Mouse (Mus musculus) myocyte (in vitro differentiated cells): ENCODE data around the gene Rpl3l. TPM values are rescaled to one million over a fixed set of nuclear protein-coding genes. Genes with fewer than 3 reads are reported as not detected.

ENCODE experiments used
- H3K27me3 ChIP-seq: one replicate; pipeline ENCODE4 v1.6.1; 2011; ENCODE audit not compliant: control insufficient read depth, insufficient read depth, insufficient read length
- H3K36me3 ChIP-seq: one replicate; pipeline ENCODE4 v1.6.1; 2011; ENCODE audit not compliant: control insufficient read depth, insufficient read depth
- H3K4me2 ChIP-seq: one replicate; pipeline ENCODE4 v1.6.1; 2011; ENCODE audit warnings: low read depth, control low read depth
- H3K4me3 ChIP-seq: one replicate; pipeline ENCODE4 v1.5.1; 2011; ENCODE audit warnings: mild to moderate bottlenecking, control low read depth, moderate library complexity
- H3K79me2 ChIP-seq: one replicate; pipeline ENCODE4 v1.6.1; 2011; ENCODE audit not compliant: control insufficient read depth, insufficient read depth
- H3ac ChIP-seq: one replicate; pipeline ENCODE4 v1.6.1; 2011; ENCODE audit not compliant: control insufficient read depth, insufficient read length
- CEBPB ChIP-seq: IDR thresholded peaks from 2 replicates; pipeline ENCODE4 v1.6.1; 2011; ENCODE audit warnings: mild to moderate bottlenecking, moderate library complexity; ENCODE audit not compliant: poor library complexity, insufficient read depth, severe bottlenecking
- MYOD1 ChIP-seq, 3 experiments: IDR thresholded peaks; one replicate each; pipeline ENCODE4 v1.6.1; 2011; ENCODE audit warnings: control low read depth in 2 of 3, low read depth in 2 of 3, mild to moderate bottlenecking in 2 of 3, moderate library complexity in 1 of 3; ENCODE audit not compliant: insufficient read length in 2 of 3, control insufficient read depth in 1 of 3
- TCF3 ChIP-seq: IDR thresholded peaks from one replicate; pipeline ENCODE4 v1.6.1; 2011; ENCODE audit warnings: low read depth, control low read depth; ENCODE audit not compliant: insufficient read length
- polyA plus RNA-seq: library from polyadenylated mRNA; unstranded; fragments of >200 nt; fragmentation: generic; extraction: Trizol; gene quantifications from one replicate; pipeline ENCODE4 v1.2.1, GENCODE M21; 2012; ENCODE audit warnings: missing spikeins

The Rpl3l gene
- polyA plus RNA-seq, 1 experiment = 1.7 TPM

- Histone ChIP-seq H3K27me3 (peaks cover 9% of the 10 kb centered on the region), H3K36me3 (no peaks in the 10 kb centered on the region), H3K79me2 (no peaks in the 10 kb centered on the region), H3K4me3 (no peak overlapping the region), H3ac (no peak overlapping the region), H3K4me2 (no peak overlapping the region)
- TF ChIP-seq CEBPB (no peak), MYOD1 (IDR thresholded peaks at IDR 0.05; ENCODE audit: control insufficient read depth in 1 of 3, insufficient read length in 2 of 3, low read depth in 2 of 3) (no peak), TCF3 (no peak)
These were observed 53.2 kb downstream of the Rpl3l start for GRCm38 (mm10) chr17:24780821-24781220.

Other genes with a start within 250 kb of the Rpl3l start
- gene Mlst8, start 248.7 kb upstream of the Rpl3l start, polyA plus RNA-seq = 16.5 TPM
- 0.16 TPM for gene Caskin1, start 239.2 kb upstream of the Rpl3l start, polyA plus RNA-seq
- 112 TPM for gene Traf7, start 199.9 kb upstream of the Rpl3l start, polyA plus RNA-seq
- 0.35 TPM for gene Rab26, start 193.6 kb upstream of the Rpl3l start, polyA plus RNA-seq
- gene Pkd1, start 178.0 kb upstream of the Rpl3l start, polyA plus RNA-seq = 47.2 TPM
- 49.5 TPM for gene Tsc2, start 95.2 kb upstream of the Rpl3l start, polyA plus RNA-seq
- 20.2 TPM for gene Nthl1, start 95.1 kb upstream of the Rpl3l start, polyA plus RNA-seq
- 19.1 TPM for gene Slc9a3r2, start 77.5 kb upstream of the Rpl3l start, polyA plus RNA-seq
- not detected for gene Npw, start 69.4 kb upstream of the Rpl3l start, polyA plus RNA-seq
- gene Zfp598, start 58.1 kb upstream of the Rpl3l start, polyA plus RNA-seq = 49.7 TPM
- gene Syngr3, start 37.9 kb upstream of the Rpl3l start, polyA plus RNA-seq = 0.29 TPM
- 47.7 TPM for gene Gfer, start 31.7 kb upstream of the Rpl3l start, polyA plus RNA-seq
- gene Noxo1, start 31.6 kb upstream of the Rpl3l start, polyA plus RNA-seq = 0.54 TPM
- gene Tbl3, start 20.2 kb upstream of the Rpl3l start, polyA plus RNA-seq = 66.6 TPM
- 0.36 TPM for gene Rnf151, start 9.8 kb upstream of the Rpl3l start, polyA plus RNA-seq
- 178 TPM for gene Rps2, start 9.7 kb upstream of the Rpl3l start, polyA plus RNA-seq
- gene Ndufb10, start 3.3 kb upstream of the Rpl3l start, polyA plus RNA-seq = 547 TPM
- 73.9 TPM for gene Msrb1, start 8.8 kb downstream of the Rpl3l start, polyA plus RNA-seq
- gene Hs3st6, start 25.2 kb downstream of the Rpl3l start, polyA plus RNA-seq = not detected
- gene Meiob, start 76.5 kb downstream of the Rpl3l start, polyA plus RNA-seq = not detected
- 58.3 TPM for gene Hagh, start 112.3 kb downstream of the Rpl3l start, polyA plus RNA-seq
- gene Fahd1, start 122.5 kb downstream of the Rpl3l start, polyA plus RNA-seq = 9.5 TPM
- not detected for gene Igfals, start 138.2 kb downstream of the Rpl3l start, polyA plus RNA-seq
- 38.5 TPM for gene Nubp2, start 158.5 kb downstream of the Rpl3l start, polyA plus RNA-seq
- 46.6 TPM for gene Spsb3, start 158.8 kb downstream of the Rpl3l start, polyA plus RNA-seq
- 12.5 TPM for gene Eme2, start 167.3 kb downstream of the Rpl3l start, polyA plus RNA-seq
- gene Mrps34, start 167.3 kb downstream of the Rpl3l start, polyA plus RNA-seq = 142 TPM
- gene Nme3, start 168.7 kb downstream of the Rpl3l start, polyA plus RNA-seq = 23.7 TPM
- 47.6 TPM for gene Mapk8ip3, start 209.2 kb downstream of the Rpl3l start, polyA plus RNA-seq
- gene Jpt2, start 232.9 kb downstream of the Rpl3l start, polyA plus RNA-seq = 16.3 TPM